Mouse (Mus musculus) R1 (cell line): ENCODE results near the gene Tcf20.

Experiments
- DNase-seq: peaks from one replicate; pipeline ENCODE4 v3.0.0-alpha.2; 2018; ENCODE audit warnings: low read depth, low spot score

Gene Tcf20

DNA sequence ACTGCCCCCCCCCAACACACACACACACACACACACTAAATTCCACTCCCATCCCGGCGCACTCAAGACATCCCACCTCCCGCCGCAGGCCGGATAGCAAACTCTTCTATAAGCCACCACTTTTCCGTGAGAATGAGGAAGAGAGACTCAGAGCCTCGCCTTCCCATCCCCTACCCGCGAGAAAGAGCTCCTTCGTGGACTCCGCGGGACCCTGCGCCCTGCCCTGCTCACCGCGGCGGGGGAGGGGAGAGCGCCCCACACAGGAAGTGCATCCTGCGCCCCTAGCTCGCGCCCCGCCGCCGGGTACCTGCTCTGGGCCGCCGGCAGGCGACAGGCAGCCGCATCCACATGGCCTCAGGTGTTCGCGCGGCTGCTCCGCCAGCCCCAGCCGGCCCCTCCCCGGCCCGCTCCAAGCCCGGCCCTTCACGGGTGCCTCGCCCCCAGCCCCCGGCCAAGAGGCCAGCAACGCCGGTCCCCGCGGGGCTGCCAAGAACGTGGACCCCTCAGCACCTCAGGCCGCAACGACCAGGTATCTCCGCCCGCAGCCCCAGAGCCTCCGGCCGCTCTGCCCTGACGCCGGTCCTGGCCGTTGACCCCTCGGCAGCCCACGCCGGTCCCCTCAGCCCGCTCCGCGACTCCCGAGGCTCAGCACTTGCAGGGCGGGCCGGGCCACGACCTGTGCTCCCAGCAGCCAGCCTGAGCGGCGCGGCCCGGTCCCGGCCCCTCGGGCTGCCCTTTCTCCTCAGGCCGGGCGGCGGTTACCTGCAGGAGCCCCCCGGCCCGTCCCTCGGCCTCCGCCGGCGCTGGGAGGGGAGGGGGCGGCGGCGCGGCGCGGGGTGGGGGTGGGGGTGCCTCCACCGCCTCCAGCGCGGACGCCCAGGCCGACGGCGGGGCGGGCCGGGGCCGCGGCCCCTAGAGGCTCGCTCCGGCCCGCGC is 88.7 kb downstream of the Tcf20 start:
- peak; percentile 74 for DNase-seq

DNA sequence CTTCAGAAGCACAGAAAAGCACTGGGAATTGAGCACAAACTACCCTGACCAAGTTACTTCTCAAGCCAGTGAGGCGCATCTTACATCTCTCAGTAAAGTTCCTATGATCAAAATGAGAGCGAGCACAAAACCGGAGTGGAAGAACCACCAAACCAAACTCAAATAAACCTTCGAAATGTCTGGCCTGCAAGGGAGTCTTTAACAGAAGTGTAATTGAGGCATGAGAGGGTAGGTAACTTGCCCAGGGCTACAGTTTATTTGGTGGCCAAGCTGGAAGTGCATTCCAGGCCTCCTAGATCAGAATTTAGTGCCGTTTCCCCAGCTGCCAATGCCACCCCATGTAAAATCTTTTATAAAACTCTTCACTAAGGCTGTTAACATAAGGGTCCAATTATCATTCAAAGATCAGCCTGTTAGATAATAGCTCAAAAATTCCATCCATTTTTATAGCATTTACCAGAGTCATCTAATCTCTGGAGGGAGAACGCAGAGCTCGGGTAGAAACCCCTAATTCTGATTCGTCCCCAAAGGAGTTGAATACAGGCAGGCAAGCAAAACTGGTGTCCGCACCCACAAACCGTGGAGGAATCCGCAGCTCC is 89.4 kb downstream of the Tcf20 start:
- DNase-seq = no peak

DNA sequence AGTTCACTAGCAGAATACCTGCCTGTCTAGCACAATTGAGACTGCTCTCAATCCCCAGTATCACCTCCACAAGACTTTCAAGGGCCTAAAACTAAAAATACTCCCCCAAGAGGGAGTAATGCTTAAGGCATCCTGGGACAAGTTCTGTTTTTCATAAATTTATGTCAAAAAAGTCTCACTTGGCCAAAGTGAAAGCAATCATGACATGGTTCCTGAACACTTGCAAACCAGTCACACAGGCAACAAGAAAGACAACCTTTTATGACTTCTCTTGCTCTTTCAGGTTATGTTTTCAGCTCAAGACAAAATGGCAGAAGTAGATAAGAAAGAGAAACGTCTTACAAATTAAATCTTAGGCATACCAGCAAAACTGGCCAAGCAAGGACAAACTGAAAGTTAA is 91.3 kb downstream of the Tcf20 start:
- no peak for DNase-seq

DNA sequence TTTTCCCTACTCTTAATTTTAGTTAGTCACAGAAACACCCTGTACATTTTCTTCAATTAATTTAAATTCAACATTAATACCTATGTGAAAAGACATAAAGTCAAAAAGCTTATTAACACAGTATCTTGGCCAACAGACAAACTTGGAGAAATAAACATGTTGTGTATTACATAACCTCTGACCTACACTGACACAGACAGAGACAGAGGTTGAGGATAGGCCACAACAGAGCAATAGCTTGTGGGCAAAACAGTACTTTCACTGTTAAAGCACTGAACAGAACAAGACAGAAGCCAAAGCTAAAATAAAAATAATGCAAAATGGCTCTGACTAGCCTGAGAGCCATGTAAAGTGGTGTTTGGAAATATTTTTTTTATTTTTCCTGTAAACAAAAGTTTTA is 97.2 kb downstream of the Tcf20 start:
- no peak for DNase-seq

DNA sequence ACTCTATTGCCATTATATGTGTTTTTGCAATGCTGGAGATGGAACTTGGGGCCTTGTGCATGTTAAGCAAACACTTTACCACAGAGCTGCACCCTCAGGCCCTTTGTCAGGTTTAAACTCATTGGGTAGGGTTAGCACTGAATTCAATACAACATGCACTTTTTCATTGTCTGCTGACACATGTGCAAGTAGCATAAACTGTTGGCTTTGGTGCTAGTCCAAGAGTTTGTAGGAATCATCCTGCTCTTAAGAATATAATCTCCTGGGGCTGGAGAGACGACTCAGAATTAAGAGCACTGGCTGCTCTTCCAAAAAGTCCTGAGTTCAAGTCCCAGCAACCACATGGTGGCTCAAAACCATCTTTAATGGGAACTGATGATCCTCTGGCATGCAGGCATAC is 98.2 kb downstream of the Tcf20 start:
- no peak for DNase-seq

DNA sequence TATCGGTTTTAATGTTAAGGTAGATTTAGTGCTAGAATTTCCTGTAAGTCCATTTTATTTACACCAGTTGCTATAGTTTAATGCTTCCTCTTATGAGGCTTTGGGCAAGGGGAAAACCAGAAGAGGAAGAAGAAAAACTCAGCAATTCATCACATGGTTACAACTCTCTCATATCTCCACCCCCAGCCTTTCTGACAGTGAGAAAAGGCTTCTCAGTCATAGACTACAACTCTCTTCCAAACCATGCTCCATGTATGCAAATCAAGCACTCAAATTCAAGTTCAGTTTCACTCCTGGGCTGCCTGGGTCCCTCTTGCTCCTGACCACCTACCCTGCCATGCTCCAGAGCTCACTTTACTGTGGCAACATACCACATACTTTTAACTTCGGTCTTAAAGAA is 99.2 kb downstream of the Tcf20 start:
- no peak for DNase-seq

DNA sequence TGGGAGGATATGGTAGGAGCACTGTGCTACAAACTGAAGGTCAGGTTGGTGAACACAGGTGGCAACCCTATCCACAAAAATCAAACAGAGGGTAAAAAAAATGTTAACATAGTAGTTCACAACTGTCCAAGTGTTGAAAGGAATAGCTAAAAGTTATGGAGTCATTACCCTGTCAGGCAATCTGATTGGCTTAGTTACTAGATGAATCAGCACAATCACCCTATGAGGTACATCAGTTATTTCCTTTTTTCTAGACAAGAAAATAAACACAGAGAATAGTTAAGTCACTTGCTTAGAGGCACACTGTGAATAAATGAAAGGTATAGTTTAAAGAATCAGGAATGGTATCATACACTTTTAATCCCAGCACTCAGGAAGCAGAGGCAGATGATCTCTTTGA is 110.4 kb downstream of the Tcf20 start:
- DNase-seq = no peak

DNA sequence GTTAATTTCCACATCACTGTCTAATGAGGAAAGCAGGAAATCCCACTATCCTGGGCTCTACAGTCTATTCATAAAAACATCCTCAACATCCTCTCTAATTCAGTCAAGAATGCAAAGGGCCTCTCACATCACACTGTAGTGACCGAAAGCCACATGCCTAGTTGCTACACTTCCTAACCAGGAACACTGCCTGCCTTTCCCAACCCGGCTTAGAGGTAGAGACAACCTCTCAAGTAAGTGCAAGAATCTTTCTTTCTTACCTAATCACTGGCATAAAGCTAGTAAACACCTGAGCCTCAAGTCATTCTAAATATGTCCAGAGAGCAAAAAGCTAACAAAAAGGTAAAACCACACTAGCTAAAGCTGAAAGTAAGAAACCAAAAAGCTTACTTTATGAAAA is 110.8 kb downstream of the Tcf20 start:
- DNase-seq = no peak

DNA sequence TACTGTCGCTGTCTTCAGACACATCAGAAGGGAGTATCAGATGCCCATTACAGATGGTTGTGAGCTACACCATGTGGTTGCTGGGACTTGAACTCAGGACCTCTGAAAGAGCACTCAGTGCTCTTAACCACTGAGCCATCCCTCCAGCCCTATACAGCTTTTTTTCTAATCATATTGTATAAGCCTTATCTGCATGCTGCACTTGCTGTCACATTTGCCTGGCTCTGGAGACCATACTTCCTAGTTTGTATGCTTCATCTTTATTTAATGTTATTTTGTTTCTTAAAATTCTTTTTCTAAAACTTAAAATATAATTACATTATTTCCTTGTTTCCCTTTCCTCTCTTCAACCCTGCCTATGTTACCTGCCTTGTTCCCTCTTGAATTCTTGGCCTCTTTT is 115.6 kb downstream of the Tcf20 start:
- no peak for DNase-seq

DNA sequence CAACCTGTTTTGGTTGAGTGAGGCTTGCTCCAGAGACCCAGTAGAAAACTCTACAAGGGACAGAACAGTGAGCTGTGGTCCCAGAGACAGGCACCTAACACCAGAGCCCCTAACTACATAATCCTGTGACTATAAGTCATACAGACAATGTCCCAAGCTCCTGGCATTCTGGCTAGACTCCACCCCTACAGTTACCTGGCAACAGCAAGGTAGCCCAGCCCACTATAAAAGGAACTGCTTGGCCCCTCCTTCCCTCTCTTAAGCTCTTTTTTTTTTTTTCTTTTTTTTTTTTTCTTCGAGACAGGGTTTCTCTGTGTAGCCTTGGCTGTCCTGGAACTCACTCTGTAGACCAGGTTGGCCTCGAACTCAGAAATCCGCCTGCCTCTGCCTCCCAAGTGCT is 121.4 kb downstream of the Tcf20 start:
- DNase-seq = peak; percentile 61

DNA sequence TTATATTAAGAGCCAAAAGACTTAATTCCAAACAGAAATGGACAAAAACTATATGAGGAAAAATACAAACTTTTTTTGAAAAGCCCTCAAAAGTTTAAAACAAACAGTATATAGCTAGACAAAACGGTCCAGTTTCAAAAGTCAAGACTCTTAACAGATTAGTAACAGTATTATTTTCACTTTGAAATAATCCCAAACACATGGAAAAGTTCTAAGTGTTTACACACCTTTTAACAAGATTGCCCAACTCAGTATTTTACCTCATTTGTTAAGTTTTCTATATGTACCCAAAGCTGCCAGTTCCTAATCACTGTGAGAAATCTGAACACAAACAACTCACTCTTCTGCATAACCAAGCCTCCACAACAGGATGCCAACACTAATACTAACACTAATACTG is 124.0 kb downstream of the Tcf20 start:
- no peak for DNase-seq

DNA sequence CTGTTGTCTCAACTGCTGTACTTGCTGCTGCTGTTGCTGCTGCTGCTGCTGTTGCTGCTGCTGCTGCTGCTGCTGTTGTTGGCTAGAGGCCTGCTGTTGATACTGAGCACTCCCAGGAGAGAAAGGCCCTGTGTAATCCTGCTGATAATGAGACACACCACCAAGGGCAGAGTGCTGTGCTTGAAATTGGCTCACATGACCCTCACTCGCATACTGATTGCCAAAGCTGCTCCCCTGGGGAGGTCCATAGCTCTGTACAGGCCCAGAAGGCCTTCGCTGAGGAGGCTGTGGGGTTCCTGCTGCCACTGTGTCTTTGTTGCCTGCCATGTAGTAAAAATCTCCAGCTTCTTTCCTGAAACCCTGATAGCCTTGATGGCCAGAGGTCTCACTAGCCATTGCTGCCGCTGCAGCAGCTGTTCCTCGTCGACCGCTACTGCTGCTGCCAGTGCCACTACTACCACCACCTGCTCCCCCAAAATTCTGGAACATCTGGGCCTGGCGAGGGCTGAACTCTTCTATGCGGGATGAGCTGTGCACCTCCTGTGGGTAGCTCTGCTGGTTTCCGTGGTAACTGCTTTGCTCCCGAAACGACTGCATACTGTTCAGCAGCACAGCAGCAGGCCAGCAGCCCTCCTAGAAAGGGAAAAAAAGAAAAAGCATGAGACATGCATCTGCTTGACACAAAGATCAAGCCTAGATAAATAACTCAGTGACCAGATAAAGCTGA is 130.9 kb downstream of the Tcf20 start:
- peak; percentile 25 for DNase-seq

DNA sequence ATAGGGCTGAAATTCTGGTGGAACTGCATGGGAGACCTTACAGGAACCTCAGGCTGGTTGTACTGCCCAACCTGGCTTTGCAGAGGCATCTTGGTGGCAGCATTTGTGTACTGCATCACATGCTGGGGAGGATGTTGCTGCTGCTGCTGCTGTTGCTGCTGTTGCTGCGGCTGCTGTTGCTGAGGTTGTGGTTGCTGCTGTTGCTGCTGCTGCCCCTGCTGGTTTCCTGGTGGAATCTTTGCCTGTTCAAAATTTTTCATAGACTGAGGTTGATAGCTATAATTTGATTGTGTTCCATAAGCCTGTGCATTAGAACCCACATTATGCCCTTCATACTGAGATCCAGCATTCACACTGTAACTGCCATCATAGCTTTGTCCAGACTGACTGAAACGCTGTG is 131.6 kb downstream of the Tcf20 start:
- DNase-seq = no peak

DNA sequence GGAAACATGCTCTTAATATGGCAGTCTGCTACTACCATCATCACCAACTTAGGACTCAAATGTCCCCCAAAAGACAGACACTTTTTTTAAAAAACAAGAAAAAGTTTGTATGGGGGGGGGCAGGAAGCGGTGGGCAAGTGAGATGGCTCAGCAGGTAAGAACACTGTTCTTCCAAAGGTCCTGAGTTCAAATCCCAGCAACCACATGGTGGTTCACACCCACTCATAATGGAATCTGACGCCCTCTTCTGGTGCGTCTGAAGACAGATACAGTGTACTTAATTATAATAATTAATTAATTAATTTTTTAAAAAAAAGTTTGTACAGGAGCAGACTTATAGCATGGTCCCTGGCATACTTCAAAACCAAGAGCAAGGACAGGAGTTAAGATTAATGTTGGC is 148.5 kb downstream of the Tcf20 start:
- no peak for DNase-seq

DNA sequence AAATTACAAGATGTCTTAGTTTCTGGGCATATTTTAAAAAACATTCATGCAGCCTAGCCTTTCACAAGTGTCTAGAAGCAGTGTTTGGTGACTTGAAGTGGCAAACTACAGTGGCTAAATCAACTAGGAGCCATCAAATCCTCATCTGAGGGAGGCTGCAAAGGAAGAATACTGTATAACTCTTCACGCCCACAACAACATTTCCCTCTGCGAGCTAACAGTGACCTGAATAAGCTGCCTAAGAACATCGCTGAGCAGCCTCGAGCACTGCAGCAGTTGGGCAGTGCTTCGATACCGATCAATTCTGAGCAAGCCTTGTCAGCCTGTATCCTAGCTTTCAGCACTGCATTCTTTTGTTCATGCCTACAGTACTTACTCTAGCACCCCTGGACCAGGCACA is 157.8 kb downstream of the Tcf20 start:
- DNase-seq = peak; percentile 17

DNA sequence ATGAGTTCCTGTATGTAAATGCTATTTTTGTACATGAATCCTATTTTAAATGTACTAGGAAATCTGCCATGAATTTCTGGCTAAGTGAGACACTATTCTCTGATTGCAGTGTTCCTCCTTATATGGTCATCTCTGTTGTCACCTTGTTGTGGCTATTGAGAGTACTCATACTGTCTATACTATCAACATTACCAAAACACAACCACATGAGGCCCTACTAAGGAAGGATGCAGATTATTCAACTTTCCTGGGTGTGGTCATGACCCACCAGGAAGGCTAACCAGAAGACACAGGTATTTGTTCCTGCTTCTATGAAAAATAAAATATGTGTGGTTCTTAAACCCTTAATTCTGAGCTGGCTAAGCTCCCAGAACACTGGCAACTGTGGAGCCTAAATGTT is 161.8 kb downstream of the Tcf20 start:
- DNase-seq = no peak

DNA sequence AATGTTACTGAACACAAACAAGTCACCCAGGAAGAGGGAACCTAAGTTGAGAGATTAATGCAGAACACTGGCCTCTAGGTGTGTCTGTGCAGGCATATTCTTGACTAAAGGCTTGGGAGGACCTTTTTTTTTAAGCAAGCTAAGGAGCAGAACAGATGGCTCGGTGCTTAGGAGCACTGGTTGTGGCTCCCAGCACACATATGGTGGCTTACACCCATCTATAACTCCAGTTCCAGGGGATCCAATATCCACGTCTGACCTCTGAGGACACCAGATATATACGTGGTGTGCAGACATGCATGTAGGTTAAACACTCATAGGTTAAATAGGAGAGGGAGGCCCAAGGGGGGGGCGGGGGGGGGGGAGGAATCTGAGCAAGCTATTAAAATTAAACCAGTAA is 165.3 kb downstream of the Tcf20 start:
- DNase-seq = no peak

DNA sequence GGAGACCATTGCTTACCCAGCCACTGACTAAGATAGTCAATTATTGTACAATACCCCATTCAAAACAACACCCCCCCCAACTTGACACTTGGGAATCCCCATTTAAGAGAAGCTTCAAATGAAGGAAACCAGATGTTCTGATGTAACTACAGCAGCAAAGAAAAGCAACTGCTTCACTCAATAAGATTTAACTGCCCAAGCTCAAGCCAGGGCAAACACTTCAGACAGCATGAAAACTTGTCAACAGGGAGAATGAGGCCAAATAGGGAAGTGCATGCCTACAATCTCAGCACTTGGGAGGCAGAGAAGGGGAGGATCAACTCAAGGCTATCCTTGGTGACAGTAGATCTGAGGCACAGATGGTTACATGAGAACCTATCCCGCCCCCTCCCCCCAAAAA is 166.0 kb downstream of the Tcf20 start:
- no peak for DNase-seq

DNA sequence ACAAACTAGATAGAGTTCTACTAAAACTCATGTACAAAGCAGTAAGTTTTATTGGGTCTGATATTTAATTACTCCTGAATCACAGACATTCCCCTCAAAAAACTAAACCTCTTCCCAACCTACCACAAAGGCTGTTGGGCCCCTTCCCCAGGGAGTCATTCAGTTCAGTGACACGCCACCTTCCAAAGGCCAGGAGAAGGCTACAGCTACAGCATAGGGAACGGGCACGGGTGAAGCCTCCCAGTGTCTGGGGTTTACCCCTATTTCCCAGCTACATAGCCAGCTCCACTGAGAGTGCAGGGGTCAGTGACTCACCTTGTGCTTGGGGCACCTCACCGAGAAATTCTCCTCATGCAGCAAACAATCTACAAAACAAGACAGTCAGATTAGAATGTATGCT is 172.4 kb downstream of the Tcf20 start:
- no peak for DNase-seq

DNA sequence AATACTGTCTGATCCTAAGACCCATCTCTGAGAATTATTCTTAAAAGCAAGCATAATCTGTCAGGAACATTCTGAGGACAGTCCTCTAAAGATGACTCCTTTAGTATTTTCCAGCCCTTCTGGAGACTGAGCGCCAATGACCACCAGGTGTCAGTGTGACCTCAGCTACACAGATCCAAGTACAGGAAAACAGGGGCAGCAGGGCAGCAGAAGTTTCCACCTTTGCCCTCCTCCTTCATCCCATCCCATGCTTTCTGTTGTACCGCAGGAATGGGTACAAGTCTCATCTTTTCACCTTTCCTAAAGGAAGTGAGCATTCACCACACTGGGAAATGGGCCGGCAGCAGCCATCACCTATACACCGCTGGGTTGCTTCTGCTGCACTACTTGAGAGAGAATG is 172.9 kb downstream of the Tcf20 start:
- DNase-seq = peak; percentile 60

DNA sequence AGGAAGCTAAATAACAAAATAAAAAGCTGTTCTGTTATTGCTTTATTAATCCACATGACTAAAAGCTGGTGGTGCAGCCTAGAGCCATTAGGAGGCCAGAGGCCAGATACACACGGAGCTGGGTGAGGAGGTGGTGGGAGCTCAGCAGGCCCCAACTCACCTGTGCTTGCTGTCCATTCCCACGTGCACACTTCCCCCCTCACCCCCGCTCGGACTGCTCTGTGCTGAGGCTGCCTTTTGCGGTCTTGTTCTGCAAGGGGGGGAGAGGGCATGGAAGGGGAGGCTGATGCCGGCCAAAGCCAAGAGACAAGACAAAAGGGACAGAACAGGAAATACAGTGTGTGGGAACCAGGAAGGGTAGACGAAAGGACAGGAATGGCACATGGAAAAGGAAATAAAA is 173.4 kb downstream of the Tcf20 start:
- DNase-seq = no peak

DNA sequence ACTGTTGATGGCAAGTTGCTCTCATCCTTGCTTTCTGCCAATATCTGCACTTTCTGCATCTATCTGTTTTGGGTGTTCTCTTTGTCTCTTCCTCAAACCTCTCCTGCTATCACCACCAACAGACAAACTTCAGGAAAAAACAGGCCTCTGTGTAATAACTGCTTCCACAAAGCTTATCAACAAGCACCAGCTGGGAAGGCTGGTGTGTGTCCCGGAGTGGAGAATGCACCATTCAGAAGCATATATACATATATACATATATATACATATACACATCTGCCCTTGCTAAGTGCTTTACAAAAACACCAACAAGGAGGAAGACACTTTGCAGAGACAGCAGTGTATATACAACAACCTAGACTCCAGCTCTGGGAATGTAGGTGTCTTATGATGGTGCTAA is 177.1 kb downstream of the Tcf20 start:
- no peak for DNase-seq

DNA sequence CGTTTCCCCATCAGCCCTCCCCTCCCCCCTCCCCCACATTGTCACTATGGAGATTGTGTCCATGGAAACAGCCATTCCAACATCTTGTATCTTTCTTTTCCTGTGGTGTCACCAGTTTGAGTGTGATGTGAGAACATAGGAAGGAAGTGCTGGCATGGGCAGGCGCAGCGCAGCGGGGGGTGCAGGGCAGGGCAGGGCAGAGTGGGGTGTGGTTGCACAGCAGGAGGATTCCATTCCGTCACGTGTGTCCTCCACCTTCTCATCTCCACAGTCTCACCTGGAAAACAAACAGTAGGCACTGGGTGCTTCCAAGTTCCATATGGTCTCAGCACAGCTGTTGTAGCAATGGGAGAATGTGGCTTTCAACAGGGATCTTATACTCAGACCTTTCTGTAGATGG is 178.2 kb downstream of the Tcf20 start:
- DNase-seq = peak; percentile 66
